Mouse (Mus musculus) G1E (cell line): ENCODE data around the gene Znrf4.

Source experiments
- CTCF ChIP-seq: IDR thresholded peaks from 2 replicates; pipeline ENCODE4 v1.5.1; 2012; ENCODE audit warnings: low read depth, low read length, inconsistent platforms, mixed read lengths
- GATA1 ChIP-seq: IDR thresholded peaks from 2 replicates; pipeline ENCODE4 v1.6.1; 2012; ENCODE audit warnings: borderline replicate concordance, low read length, inconsistent platforms, mixed read lengths

GRCm38 (mm10) chr17:56462835-56463455, 49.3 kb downstream of the Znrf4 start:
- TF ChIP-seq CTCF (no peak), GATA1 (no peak)
